Mouse (Mus musculus): Measurements from ENCODE around the gene Lrpprc.

DNA sequence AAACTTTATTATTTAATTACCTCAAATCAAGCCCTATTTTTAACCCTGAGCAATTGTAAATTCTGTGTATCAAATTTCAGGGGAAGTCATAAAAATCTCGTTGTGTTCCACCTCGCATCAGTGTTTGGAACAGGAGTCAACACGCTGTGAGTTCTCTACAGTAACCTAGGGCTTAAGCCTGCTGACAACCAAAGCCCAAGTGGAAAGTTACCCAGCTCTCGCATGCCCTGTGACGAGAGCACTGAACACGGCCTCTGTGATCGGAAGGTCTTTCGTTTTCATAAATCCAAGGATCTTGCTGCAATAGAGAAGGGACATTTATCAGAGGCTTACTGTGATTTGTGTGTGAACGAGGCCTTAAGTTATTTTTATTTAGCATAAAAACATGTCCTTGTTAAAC lies 18.7 kb downstream of the Lrpprc start:
- TF ChIP-seq POLR2A (IDR thresholded peaks at IDR 0.05; ENCODE audit: low read depth, low read length) (no peak), CTCF (IDR thresholded peaks at IDR 0.05; ENCODE audit: extremely low read depth, insufficient read depth, insufficient read length, insufficient replicate concordance) (no peak)
